Mouse (Mus musculus) lung, adult 2 months (tissue): ENCODE results near the gene Uckl1.

Experiments used
- CTCF ChIP-seq: fragments of 200-500 bp; IDR thresholded peaks from 2 replicates; pipeline ENCODE4 v1.5.1; 2011; ENCODE audit warnings: mild to moderate bottlenecking, low read length, control low read depth; ENCODE audit not compliant: insufficient read depth
- POLR2A ChIP-seq: fragments of 200-500 bp; IDR thresholded peaks from 2 replicates; pipeline ENCODE4 v1.6.1; 2011; ENCODE audit warnings: low read depth, mild to moderate bottlenecking, control low read depth, low read length, borderline replicate concordance; ENCODE audit errors: extremely low read depth

DNA sequence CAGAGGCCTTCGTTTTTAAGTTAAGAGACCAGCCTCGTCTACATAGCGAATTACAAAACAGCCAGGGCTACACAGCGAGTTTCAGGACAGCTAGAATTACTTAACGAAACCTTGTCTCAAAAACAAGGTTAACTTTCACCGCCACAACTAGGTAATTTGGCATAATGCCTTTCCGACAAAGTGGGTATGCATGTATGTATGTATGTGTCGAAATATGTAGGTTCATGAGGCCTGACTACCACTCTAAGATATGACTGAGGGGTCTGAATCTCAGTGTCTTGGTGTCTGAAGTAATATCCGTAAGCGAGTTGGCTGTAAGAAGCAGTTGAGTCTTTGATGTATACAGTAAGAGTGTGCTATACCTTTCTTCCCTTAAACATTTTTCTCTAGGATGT, 17.1 kb upstream of the Uckl1 start:
- TF ChIP-seq CTCF (no peak), POLR2A (no peak)
